Mouse (Mus musculus): ENCODE data around the gene Plekhd1.

The Plekhd1 gene

GRCm38 (mm10) chr12:80757751-80758558 is 65.6 kb downstream of the Plekhd1 start:
- no peak for DNase-seq

DNA sequence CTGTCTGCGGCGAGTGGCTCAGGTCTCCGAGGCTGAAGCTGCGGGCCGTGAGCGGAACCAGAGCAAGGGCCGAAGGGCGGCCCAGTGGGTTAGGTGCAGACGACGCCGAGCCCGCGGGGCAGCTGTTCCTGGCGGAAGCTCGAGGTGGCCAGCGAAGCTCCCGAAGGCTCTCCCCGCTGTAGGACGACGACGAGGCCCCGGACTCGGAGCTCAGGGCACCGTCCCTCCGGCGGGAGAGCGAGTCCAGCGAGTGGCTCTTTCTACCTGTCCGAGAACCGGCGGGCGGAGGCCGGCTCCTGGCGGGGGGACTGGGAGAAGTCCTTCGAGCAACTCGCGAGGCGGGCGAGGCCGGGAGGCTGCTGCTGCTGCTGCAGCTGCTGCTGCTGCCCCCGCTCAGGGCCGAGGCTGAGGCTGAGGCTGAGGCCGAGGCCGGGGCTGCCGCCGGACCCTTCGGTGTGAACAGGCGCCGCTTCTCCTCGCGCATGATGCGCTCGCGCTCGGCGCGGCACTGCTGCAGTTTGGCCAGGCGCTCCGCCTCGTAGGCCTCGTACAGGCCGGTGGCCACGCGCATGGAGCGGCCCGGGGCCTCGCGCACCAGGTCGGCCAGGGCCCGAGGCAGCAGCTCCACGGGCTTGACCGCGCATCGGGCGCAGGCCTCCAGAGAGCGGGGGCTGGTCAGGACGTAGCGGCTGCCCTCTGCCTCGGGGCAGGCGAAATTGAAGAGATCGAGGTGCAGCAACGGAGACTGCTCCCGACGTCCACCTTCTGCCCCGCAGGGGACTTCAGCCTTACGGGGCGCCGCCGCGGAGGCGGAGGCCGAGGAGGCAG is 66.4 kb downstream of the Plekhd1 start:
- DNase-seq: peak; percentile 22

- no peak for DNase-seq
Observed at GRCm38 (mm10) chr12:80759387-80759712, 67.0 kb downstream of the Plekhd1 start.

DNA sequence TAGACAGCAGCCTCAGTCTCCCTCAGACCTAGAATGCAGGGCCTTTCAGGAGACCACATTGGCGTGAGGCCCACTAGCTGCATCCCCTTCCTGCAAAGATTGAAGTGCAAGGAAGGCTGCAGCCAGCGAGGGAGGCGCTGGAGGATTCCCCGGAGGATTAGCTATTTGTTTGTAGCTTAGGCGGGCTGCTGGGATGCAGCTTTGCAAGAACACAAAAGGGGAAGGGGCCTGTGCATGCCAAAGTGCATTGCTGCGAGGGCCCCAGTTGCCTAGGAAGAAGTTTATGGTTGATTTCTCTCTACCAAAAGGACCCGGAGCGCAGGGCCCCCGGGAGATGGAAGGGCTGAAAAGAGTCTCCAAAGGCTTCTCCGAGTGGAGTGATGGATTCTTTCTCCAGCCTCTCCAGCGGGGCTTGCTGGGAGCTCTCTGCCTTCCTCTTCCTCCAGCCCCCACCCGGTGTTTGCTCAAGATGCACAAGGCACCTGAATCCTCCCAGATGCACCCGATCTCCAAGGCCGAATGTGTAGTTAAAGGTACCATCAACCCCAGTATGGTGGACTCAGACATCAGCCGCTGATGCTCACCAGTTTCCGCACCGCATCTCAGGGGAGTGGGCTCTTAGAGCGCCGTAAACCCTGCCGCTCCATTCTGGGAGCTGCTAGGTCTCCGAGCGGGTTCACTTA is 67.5 kb downstream of the Plekhd1 start:
- DNase-seq: peak; percentile 47

DNA sequence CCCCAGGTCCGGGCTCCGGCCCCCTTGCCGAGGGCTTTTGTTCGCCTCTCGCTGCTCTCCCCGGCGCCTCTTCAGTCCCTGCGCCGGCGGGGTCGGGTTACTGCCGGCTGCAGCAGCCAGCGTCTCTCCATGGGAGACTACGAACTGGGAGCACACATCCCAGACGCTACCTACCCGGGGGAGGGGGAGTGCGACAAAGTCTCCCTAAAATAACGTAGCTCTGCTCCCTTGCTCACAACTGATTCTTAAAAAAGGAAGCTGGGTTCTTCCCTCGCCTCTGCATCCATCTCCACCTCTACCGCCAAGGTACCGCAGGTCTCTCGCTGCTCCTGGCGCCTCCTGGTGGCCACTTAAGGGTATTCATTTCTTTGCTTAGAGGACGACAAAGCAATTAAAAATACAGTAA is 68.0 kb downstream of the Plekhd1 start, which contains the start of gene Ccdc177:
Ccdc177 (minus strand) TSS at position 292 of the 406 bp plus-strand sequence.
- peak; percentile 89 for DNase-seq

DNA sequence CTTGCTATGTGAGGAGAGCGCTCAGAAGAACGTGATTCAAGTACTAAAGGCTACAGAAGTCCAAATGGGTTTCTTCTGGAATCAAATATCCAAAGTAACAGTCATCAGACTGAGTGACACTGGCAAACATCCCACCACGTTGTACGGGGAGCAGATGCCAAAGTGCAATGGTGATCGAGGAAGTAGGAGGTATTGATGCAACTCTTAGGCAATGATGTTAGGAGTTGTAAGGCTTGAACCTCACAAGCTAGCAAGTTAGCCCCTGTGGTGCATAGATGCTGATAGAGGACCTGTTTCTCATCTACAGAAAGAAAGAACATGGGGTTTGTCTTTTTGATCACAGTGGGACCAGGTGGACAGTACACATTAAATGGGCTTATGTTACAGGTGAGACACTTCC is 70.6 kb downstream of the Plekhd1 start:
- DNase-seq: no peak

DNA sequence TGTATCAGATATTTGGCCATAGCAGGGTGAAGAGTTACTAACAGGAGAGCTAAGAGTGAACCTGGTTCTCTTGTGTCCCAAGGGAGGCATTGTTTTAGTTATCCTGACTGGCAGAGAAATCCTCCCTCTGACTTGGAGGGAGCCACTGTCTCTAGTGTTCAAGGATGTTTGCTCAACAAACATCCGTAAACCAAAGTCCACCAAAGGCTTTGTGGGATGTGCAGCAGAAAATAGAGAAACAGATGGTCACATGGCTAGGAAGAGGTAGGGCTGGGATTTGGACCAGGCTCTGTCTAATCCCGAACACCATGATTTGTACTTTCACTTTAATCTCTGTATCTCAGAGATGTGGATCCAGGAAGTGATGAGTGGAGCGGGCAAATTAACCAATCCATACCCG is 71.7 kb downstream of the Plekhd1 start:
- no peak for DNase-seq

DNA sequence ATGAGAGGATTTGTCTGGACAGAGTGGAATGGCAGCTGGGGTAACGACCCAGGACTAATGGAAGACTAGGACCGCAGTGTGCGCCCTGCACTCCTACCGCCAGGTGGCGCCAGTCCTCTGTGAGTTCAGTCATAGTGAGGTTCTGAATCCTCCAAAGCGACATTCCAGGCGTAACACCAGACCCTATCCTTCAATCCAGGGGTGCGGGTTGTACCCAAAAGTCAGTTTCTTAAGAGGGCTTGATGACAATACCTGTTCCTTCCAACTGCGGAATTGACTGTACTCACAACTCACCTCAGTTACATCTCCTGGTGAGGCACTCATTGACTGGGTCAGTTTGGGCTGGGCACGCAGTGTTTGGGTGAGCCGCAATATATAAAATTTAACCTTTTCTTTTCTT is 77.3 kb downstream of the Plekhd1 start:
- peak; percentile 77 for DNase-seq
